Mouse (Mus musculus): ENCODE measurements around the gene Wfdc11.

Gene Wfdc11

DNA sequence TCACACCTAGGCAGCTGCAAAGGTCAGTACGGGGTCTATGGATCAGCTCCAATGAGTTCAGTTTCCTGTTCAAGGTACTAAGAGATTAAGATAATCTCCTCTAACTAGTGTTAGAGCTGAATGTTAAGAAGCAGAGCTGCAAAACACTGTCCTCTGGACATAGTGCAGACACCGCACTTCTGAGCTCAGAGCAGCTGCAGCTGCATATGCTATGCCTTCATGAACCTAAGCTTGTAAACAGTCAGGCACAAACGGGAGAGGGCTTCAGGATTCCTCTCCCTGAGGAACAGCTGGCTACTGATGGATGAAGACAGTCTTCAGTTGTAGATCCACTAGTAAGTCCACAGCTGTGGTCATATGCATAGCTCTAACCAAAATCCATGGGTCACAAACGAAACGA is 27.1 kb upstream of the Wfdc11 start:
- no peak overlapping the region for H3K4me3 ChIP-seq (replicated peaks; ENCODE audit: low read length)
- 0 out of 2 replicates have a peak, but pooled peaks cover 3% of the 10 kb centered on the region for H3K9me3 ChIP-seq (ENCODE audit: low read length)
- peaks cover 12% of the 10 kb centered on the region for H3K4me1 ChIP-seq (replicated peaks; ENCODE audit: low read depth, low read length)
- H3K36me3 ChIP-seq (ENCODE audit: insufficient read depth, low read length), result no peaks in the 10 kb centered on the region
- H3K27me3 ChIP-seq (ENCODE audit: insufficient read depth, low read length), result peaks cover 6% of the 10 kb centered on the region; the same call in 1 of the 2 replicates
- TF ChIP-seq POU5F1 (IDR thresholded peaks at IDR 0.05; ENCODE audit: borderline replicate concordance, low read length) (no peak), NANOG (IDR thresholded peaks at IDR 0.05; ENCODE audit: borderline replicate concordance, low read length) (no peak), CTCF (conservative IDR thresholded peaks at IDR 0.05; ENCODE audit: low read length) (no peak)

DNA sequence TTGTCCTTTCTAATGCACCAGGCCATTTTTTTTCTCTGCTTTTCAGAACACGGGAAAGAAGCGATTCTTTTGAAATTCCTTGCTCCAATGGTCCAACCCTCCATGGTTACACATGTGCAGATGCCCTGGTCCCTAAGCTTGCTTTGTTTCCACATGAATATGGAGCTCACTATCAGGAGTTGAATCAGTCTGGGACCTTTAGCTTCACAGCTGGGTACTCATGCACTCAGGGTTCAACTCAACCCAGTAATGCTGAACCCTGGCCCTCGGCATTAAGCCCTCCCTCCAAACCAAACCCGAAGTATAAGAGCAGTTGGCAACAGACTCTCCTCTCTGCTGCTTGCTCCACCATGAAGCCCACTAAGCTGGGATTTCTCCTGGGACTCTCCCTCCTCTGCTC is 24.3 kb upstream of the Wfdc11 start, which contains the start of gene Spint4:
Gene Spint4 (plus strand): TSS at position 301 of the 400 bp plus-strand sequence.
- Histone ChIP-seq H3K27me3 (ENCODE audit: insufficient read depth, low read length) (peaks cover 6% of the 10 kb centered on the region; the same call in 1 of the 2 replicates), H3K9me3 (ENCODE audit: low read length) (no peaks in the 10 kb centered on the region), H3K4me1 (replicated peaks; ENCODE audit: low read depth, low read length) (peaks cover 12% of the 10 kb centered on the region), H3K4me3 (replicated peaks; ENCODE audit: low read length) (no peak within 1 kb of the TSS), H3K36me3 (ENCODE audit: insufficient read depth, low read length) (no peaks in the 10 kb centered on the region)
- TF ChIP-seq NANOG (IDR thresholded peaks at IDR 0.05; ENCODE audit: borderline replicate concordance, low read length), result no peak
- TF ChIP-seq POU5F1 (IDR thresholded peaks at IDR 0.05; ENCODE audit: borderline replicate concordance, low read length), result no peak
- TF ChIP-seq CTCF (conservative IDR thresholded peaks at IDR 0.05; ENCODE audit: low read length), result no peak

DNA sequence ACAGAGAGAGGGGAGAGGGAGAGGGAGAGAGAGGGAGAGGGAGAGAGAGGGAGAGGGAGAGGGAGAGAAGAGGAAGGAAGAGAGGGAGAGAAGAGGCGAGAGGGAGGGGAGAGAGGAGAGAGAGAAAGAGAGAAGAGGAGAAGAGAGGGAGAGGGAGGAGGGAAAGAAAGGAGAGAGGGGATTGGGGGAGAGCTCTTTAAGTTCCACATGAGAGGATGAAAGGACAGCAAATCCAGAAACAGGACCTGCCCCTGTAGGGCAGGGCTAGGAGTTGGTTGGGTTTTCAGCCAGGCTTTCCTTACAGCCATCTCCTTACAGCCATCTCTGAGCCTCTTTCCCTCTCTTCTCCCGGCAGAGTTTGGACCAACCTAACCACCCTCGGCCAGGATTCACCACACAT is 10.9 kb upstream of the Wfdc11 start, which contains the start of gene Wfdc13:
Gene Wfdc13 (plus strand): TSS at position 301 of the 400 bp plus-strand sequence.
- Histone ChIP-seq H3K4me3 (replicated peaks; ENCODE audit: low read length) (no peak within 1 kb of the TSS), H3K27me3 (ENCODE audit: insufficient read depth, low read length) (peaks cover 6% of the 10 kb centered on the region; the same call in 1 of the 2 replicates), H3K9me3 (ENCODE audit: low read length) (no peaks in the 10 kb centered on the region), H3K4me1 (replicated peaks; ENCODE audit: low read depth, low read length) (no peaks in the 10 kb centered on the region), H3K36me3 (ENCODE audit: insufficient read depth, low read length) (no peaks in the 10 kb centered on the region)
- TF ChIP-seq CTCF (conservative IDR thresholded peaks at IDR 0.05; ENCODE audit: low read length) (no peak), POU5F1 (IDR thresholded peaks at IDR 0.05; ENCODE audit: borderline replicate concordance, low read length) (no peak)

DNA sequence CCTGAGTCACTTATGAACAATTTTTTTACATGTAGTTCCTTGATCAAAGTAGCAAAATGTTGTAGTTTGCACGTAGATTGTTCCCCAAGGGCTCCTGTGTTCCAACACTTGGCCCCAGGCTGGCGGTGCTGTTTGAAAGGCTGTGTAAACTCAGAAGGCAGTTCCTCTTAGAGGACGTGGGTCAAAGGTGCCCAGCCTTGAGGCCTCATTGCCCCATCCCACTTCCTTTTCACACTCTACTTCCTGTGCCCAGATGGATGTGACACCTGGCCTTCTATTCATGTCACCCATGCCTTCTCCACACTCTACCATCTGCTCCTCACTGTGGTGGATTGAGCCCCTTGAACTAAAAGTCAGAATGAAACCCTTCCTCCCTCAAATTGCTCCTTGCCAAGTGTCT is 6.0 kb upstream of the Wfdc11 start:
- no peaks in the 10 kb centered on the region for H3K9me3 ChIP-seq (ENCODE audit: low read length)
- TF ChIP-seq NANOG (IDR thresholded peaks at IDR 0.05; ENCODE audit: borderline replicate concordance, low read length) (no peak), POU5F1 (IDR thresholded peaks at IDR 0.05; ENCODE audit: borderline replicate concordance, low read length) (no peak), CTCF (conservative IDR thresholded peaks at IDR 0.05; ENCODE audit: low read length) (no peak)

DNA sequence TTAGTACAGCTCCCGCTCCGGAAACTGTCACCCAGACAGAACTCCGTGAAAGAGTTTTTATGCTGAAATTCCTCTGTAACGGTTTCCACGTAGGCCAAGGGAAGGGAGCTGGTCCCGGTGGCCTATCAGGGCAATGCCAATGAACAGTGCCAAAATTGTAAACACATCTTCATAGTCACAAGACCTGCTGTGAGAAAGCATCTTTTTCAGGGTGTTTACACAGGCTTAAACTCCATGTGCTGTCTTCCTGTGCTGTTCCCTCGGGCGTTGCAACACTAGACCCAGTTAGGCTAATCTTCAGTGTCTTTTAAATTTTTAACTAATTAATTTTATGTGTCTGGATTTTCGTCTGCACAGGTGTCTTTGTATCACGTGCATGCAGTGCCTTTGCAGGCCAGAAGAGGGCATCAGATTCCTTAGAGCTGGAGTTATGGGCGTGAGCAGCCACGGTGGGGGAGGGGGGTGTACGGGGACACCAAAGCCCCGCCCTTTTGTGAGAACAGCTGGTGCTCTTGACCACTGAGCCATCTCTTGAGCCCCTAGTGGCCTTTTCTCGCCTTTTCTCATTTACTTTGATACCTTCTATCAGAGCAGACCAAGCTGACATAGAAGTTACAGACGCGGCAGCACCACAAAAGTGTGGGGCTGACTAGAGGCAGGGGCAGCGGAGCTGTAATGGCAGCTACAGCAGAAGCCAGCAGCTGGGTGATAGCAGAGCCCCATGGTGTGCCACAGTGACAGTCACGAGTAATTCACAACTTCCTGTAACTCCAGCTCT is 5.2 kb upstream of the Wfdc11 start:
- TF ChIP-seq POU5F1 (IDR thresholded peaks at IDR 0.05; ENCODE audit: borderline replicate concordance, low read length) (no peak), NANOG (IDR thresholded peaks at IDR 0.05; ENCODE audit: borderline replicate concordance, low read length) (no peak), CTCF (conservative IDR thresholded peaks at IDR 0.05; ENCODE audit: low read length) (peak; percentile 31)
- no peaks in the 10 kb centered on the region for H3K36me3 ChIP-seq (ENCODE audit: insufficient read depth, low read length)
- no peaks in the 10 kb centered on the region for H3K27me3 ChIP-seq (ENCODE audit: insufficient read depth, low read length)
- peaks cover 4% of the 10 kb centered on the region; the same call in 1 of the 2 replicates for H3K4me1 ChIP-seq (replicated peaks; ENCODE audit: low read depth, low read length)
- no peak overlapping the region for H3K4me3 ChIP-seq (replicated peaks; ENCODE audit: low read length)
- no peaks in the 10 kb centered on the region for H3K9me3 ChIP-seq (ENCODE audit: low read length)

More for the DNA sequence above, 6.0 kb upstream of the Wfdc11 start:
- no peaks in the 10 kb centered on the region for H3K36me3 ChIP-seq (ENCODE audit: insufficient read depth, low read length)
- no peaks in the 10 kb centered on the region for H3K27me3 ChIP-seq (ENCODE audit: insufficient read depth, low read length)
- no peak overlapping the region for H3K4me3 ChIP-seq (replicated peaks; ENCODE audit: low read length)
- peaks cover 4% of the 10 kb centered on the region; the same call in 1 of the 2 replicates for H3K4me1 ChIP-seq (replicated peaks; ENCODE audit: low read depth, low read length)

DNA sequence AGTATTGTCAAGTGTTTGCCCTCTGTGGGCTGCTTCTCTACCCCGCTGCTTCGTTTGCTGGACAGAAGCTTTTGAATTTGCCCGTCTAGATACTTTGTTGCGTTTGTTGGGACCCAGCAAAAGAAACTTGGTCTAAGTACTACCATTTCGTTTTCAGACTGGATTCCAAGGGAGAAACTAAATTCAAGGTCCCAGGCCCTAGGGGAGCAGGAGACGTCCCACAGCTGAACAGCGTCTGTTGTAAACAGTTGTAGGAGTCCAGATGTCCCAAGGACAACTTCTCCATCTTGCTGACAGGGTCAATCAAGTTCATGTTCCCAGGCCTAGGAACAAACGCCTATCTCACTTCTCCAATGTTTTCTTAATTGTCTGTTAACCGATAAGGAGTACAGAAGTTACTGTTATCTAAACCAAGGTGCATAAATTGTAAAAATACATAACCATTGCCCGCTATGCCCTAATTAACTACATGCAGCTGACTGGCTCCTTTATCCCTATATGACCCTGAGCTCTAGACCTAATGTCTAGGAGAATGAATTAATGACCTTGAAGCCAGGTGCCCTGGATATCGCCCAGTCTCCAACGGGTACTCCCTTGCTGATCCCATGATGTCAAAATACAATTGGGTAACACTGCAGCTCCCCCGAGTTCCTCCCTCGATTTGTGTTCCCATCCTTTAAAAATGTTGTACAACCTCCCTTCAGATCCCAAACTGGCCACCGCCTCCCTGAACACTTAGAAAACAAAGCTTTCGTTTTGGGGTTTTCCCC is 3.2 kb upstream of the Wfdc11 start:
- H3K27me3 ChIP-seq (ENCODE audit: insufficient read depth, low read length), result no peaks in the 10 kb centered on the region; the same call in 1 of the 2 replicates
- peaks cover 4% of the 10 kb centered on the region; the same call in 1 of the 2 replicates for H3K4me1 ChIP-seq (replicated peaks; ENCODE audit: low read depth, low read length)
- TF ChIP-seq POU5F1 (IDR thresholded peaks at IDR 0.05; ENCODE audit: borderline replicate concordance, low read length), result no peak
- no peak for TF ChIP-seq NANOG (IDR thresholded peaks at IDR 0.05; ENCODE audit: borderline replicate concordance, low read length)
- no peak for TF ChIP-seq CTCF (conservative IDR thresholded peaks at IDR 0.05; ENCODE audit: low read length)
- no peak overlapping the region for H3K4me3 ChIP-seq (replicated peaks; ENCODE audit: low read length)
- no peaks in the 10 kb centered on the region for H3K36me3 ChIP-seq (ENCODE audit: insufficient read depth, low read length)
- peaks cover 4% of the 10 kb centered on the region for H3K9me3 ChIP-seq (ENCODE audit: low read length)

DNA sequence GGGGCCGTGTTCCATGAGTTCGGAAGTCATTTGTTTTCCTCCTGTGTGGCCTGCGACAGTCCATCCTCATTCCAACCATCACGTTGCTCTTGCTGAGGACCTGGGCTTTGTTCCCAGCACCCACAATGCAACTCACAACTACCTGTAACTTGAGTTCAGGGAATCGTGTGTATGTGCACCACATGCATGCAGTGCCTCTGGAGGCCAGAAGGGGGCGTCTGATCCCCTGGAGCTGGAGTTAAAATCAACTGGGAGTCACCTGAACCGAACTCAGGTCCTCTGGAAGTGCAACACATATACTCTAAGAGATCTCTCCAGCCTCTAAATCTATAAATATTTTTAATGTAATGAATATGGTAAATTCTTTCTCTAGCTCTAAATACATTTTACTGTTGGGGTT is 2.2 kb upstream of the Wfdc11 start:
- no peak overlapping the region for H3K4me3 ChIP-seq (replicated peaks; ENCODE audit: low read length)
- TF ChIP-seq CTCF (conservative IDR thresholded peaks at IDR 0.05; ENCODE audit: low read length), result peak; percentile 80
- no peak for TF ChIP-seq NANOG (IDR thresholded peaks at IDR 0.05; ENCODE audit: borderline replicate concordance, low read length)
- peaks cover 4% of the 10 kb centered on the region for H3K9me3 ChIP-seq (ENCODE audit: low read length)
- no peaks in the 10 kb centered on the region; the same call in 1 of the 2 replicates for H3K27me3 ChIP-seq (ENCODE audit: insufficient read depth, low read length)
- H3K36me3 ChIP-seq (ENCODE audit: insufficient read depth, low read length), result no peaks in the 10 kb centered on the region
- peaks cover 4% of the 10 kb centered on the region; the same call in 1 of the 2 replicates for H3K4me1 ChIP-seq (replicated peaks; ENCODE audit: low read depth, low read length)

DNA sequence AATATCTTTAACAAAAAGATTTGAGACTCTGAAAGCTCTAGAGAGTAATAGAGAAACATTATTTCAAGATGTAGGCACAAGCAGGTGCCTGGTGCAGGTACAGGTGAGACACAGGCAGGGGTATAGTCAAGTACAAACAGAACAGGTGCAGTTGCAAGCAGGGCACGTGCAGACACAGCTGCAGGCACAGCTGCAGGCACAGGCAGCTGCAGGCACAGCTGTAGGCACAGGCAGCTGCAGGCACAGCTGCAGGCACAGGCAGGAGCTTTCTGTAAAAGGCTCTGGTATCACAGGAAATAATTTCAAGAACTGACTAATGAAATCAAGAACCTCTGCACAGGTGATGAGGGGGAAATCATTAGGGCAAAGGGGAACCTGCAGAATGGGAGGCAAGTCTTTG is 2.9 kb downstream of the Wfdc11 start:
- TF ChIP-seq NANOG (IDR thresholded peaks at IDR 0.05; ENCODE audit: borderline replicate concordance, low read length) (no peak), POU5F1 (IDR thresholded peaks at IDR 0.05; ENCODE audit: borderline replicate concordance, low read length) (no peak), CTCF (conservative IDR thresholded peaks at IDR 0.05; ENCODE audit: low read length) (no peak)
- Histone ChIP-seq H3K4me3 (replicated peaks; ENCODE audit: low read length) (no peak overlapping the region), H3K36me3 (ENCODE audit: insufficient read depth, low read length) (no peaks in the 10 kb centered on the region), H3K27me3 (ENCODE audit: insufficient read depth, low read length) (peaks cover 2% of the 10 kb centered on the region; the same call in 1 of the 2 replicates), H3K4me1 (replicated peaks; ENCODE audit: low read depth, low read length) (no peaks in the 10 kb centered on the region), H3K9me3 (ENCODE audit: low read length) (peaks cover 19% of the 10 kb centered on the region)

Data from E14TG2a.4 (cell line).